Mouse (Mus musculus) forebrain, embryonic 12.5 days (tissue): Measurements from ENCODE around the gene Avil. TPM values are rescaled to one million over a fixed set of nuclear protein-coding genes. Genes with fewer than 3 reads are reported as not detected.

Experiments used
- ATAC-seq: fragments of 200-750 bp; cut with Nextera tagmentation; 2 replicates; pipeline ENCODE4 v1.8.0; 2017; ENCODE audit warnings: moderate TSS enrichment; ENCODE audit not compliant: low FRiP score
- H3K27ac ChIP-seq: fragments of 300-500 bp; sonication (generic); 2 replicates; pipeline ENCODE4 v1.5.1; 2016; ENCODE audit warnings: mild to moderate bottlenecking
- H3K27me3 ChIP-seq: fragments of 300-500 bp; sonication (generic); 2 replicates; pipeline ENCODE4 v1.6.1; 2016; ENCODE audit warnings: mild to moderate bottlenecking
- H3K36me3 ChIP-seq: fragments of 300-500 bp; sonication (generic); replicated peaks from 2 replicates; pipeline ENCODE4 v1.6.1; 2016; ENCODE audit warnings: mild to moderate bottlenecking
- H3K4me1 ChIP-seq: fragments of 300-500 bp; sonication (generic); 2 replicates; pipeline ENCODE4 v1.6.1; 2016
- H3K4me2 ChIP-seq: fragments of 300-500 bp; sonication (generic); 2 replicates; pipeline ENCODE4 v1.6.1; 2016; ENCODE audit warnings: mild to moderate bottlenecking, moderate library complexity
- H3K4me3 ChIP-seq: fragments of 300-500 bp; sonication (generic); replicated peaks from 2 replicates; pipeline ENCODE4 v1.5.1; 2016; ENCODE audit warnings: mild to moderate bottlenecking
- H3K9ac ChIP-seq: fragments of 300-500 bp; sonication (generic); 2 replicates; pipeline ENCODE4 v1.6.1; 2016; ENCODE audit warnings: mild to moderate bottlenecking
- H3K9me3 ChIP-seq: fragments of 300-500 bp; sonication (generic); 2 replicates; pipeline ENCODE4 v1.6.1; 2016
- WGBS: fragments of 180-500 bp; shearing (Covaris S2); methylation state at CpG from one replicate; pipeline ENCODE4 v1.1.7; 2016; 5-methylcytosine and 5-hydroxymethylcytosine counted together
- polyA plus RNA-seq: library from polyadenylated mRNA; unstranded; fragments of >200 nt; fragmentation: Nextera tagmentation; extraction: Ambion mirVana; gene quantifications from 2 replicates; pipeline ENCODE4 v1.2.1, GENCODE M21; 2016

Gene Avil
- polyA plus RNA-seq, 1 experiment from 2014 or later: not detected

DNA sequence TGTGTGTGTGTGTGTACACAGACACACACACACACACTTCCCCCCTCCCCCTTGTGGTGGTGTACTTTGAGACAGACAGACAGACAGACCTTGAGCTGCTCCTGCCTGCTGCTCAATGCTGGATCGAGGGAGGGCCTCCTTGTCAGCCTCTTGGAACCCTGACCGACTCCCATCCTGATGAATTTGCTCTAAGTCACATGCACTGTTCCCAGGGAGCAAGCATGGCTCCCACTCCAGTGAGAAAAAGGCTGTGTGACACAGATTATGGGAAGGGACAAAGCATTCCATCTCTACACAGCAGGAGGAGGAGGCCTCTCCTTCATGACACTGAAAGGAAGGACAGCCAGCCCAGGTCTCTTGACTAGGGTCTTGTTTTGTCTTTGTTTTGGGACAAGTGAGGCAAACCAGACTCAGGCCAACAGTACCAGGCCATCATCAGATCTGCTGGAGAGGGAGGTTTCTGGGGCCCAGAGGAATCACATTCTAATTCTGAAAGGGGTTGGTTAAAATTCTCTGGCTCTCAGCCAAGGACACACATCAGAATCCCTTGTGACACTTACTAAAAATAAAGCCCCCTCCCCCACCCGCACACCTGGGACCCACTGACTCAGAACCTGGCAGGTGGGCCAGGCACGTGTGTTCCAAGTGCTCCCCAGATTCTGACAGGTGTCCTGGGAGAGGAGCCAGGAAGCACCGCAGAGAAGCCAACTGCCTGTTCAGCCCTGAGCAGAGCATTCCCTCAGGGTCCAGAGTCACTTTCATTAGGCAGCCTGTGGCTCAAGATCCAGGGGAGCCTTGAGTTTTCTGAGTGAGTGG, 16.1 kb upstream of the Avil start:
- 53% methylated on average over 5 of the region's 5 CpGs for WGBS
- no peaks in the 10 kb centered on the region for H3K27me3 ChIP-seq
- no peak for ATAC-seq
- no peak overlapping the region for H3K4me3 ChIP-seq
- H3K9me3 ChIP-seq: no peaks in the 10 kb centered on the region
- H3K4me1 ChIP-seq: peaks cover 86% of the 10 kb centered on the region
- H3K36me3 ChIP-seq: no peaks in the 10 kb centered on the region
- peak overlapping the region; percentile 45; the same call in 1 of the 2 replicates for H3K9ac ChIP-seq
- H3K27ac ChIP-seq: peak overlapping the region; percentile 72
- H3K4me2 ChIP-seq: peak overlapping the region; percentile 30

DNA sequence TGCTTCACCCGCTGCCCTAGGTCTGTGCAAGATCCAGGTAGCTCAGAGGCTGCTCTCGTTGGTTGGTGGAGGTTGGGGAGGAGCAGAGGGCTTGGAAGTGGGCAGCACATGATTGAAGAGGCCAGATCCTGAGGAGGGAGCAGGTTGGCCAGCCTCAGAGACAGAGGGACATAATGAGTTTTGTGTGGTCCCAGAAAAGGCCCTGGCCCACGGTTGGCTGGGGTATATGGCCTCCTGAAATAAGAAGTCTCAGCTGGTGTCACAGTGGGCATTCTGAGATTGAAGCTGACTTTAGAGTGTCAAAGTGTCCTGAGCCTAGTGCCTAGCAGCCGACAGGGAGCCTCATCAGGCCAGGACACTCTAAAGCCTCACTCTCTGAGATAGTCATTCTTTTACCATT, 15.4 kb upstream of the Avil start:
- H3K9ac ChIP-seq: no peak overlapping the region
- no peaks in the 10 kb centered on the region for H3K27me3 ChIP-seq
- H3K4me1 ChIP-seq: peaks cover 84% of the 10 kb centered on the region
- H3K36me3 ChIP-seq: no peaks in the 10 kb centered on the region
- no peak for ATAC-seq
- H3K9me3 ChIP-seq: no peaks in the 10 kb centered on the region
- H3K4me3 ChIP-seq: no peak overlapping the region
- 84% methylated on average over 4 of the region's 4 CpGs for WGBS
- no peak overlapping the region for H3K4me2 ChIP-seq
- H3K27ac ChIP-seq: peak overlapping the region; percentile 43; the same call in 1 of the 2 replicates

- Histone ChIP-seq H3K9ac (no peak overlapping the region), H3K4me3 (no peak overlapping the region), H3K4me1 (peaks cover 82% of the 10 kb centered on the region), H3K27ac (no peak overlapping the region), H3K9me3 (no peaks in the 10 kb centered on the region), H3K4me2 (no peak overlapping the region), H3K36me3 (no peaks in the 10 kb centered on the region), H3K27me3 (no peaks in the 10 kb centered on the region)
- ATAC-seq: no peak
- WGBS: 95% methylated on average over 9 of the region's 9 CpGs
Observed at GRCm38 (mm10) chr10:126985579-126985978, 14.9 kb upstream of the Avil start.

- ATAC-seq: no peak
- H3K4me3 ChIP-seq: no peak overlapping the region
- no peaks in the 10 kb centered on the region for H3K27me3 ChIP-seq
- no peak overlapping the region for H3K9ac ChIP-seq
- no peaks in the 10 kb centered on the region for H3K9me3 ChIP-seq
- H3K4me1 ChIP-seq: peaks cover 72% of the 10 kb centered on the region
- peaks cover 5% of the 10 kb centered on the region for H3K36me3 ChIP-seq
- peak overlapping the region; percentile 38 for H3K27ac ChIP-seq
- H3K4me2 ChIP-seq: no peak overlapping the region
- WGBS: 63% methylated on average over 4 of the region's 4 CpGs
Observed at GRCm38 (mm10) chr10:126986541-126986961, 14.0 kb upstream of the Avil start.

- Histone ChIP-seq H3K4me1 (peaks cover 63% of the 10 kb centered on the region), H3K4me3 (no peak overlapping the region), H3K36me3 (peaks cover 13% of the 10 kb centered on the region), H3K4me2 (no peak overlapping the region), H3K27me3 (no peaks in the 10 kb centered on the region), H3K9ac (no peak overlapping the region), H3K27ac (peak overlapping the region; percentile 38; the same call in 1 of the 2 replicates), H3K9me3 (no peaks in the 10 kb centered on the region)
- 65% methylated on average over 8 of the region's 8 CpGs for WGBS
- ATAC-seq: no peak
Observed at GRCm38 (mm10) chr10:126987183-126988118, 13.1 kb upstream of the Avil start.

GRCm38 (mm10) chr10:126988513-126989165, 11.9 kb upstream of the Avil start:
- WGBS: 68% methylated on average over 5 of the region's 5 CpGs
- H3K4me2 ChIP-seq: no peak overlapping the region
- ATAC-seq: no peak
- H3K36me3 ChIP-seq: peaks cover 25% of the 10 kb centered on the region
- H3K27me3 ChIP-seq: no peaks in the 10 kb centered on the region
- H3K9me3 ChIP-seq: no peaks in the 10 kb centered on the region
- H3K4me1 ChIP-seq: peaks cover 52% of the 10 kb centered on the region
- H3K27ac ChIP-seq: peak overlapping the region; percentile 33; the same call in 1 of the 2 replicates
- H3K4me3 ChIP-seq: no peak overlapping the region
- H3K9ac ChIP-seq: no peak overlapping the region

GRCm38 (mm10) chr10:126990313-126991056, 10.0 kb upstream of the Avil start:
- Histone ChIP-seq H3K36me3 (peaks cover 43% of the 10 kb centered on the region), H3K4me1 (peaks cover 37% of the 10 kb centered on the region), H3K27me3 (no peaks in the 10 kb centered on the region), H3K4me2 (no peak overlapping the region), H3K9ac (no peak overlapping the region), H3K9me3 (no peaks in the 10 kb centered on the region), H3K4me3 (no peak overlapping the region), H3K27ac (0 out of 2 replicates have a peak overlapping the region, but pooled peaks have one; percentile 19)
- peak; percentile 72 for ATAC-seq
- 70% methylated on average over 7 of the region's 7 CpGs for WGBS

GRCm38 (mm10) chr10:126991676-126992075, 8.8 kb upstream of the Avil start:
- H3K4me1 ChIP-seq: peaks cover 26% of the 10 kb centered on the region
- H3K9me3 ChIP-seq: no peaks in the 10 kb centered on the region
- no peak overlapping the region for H3K4me3 ChIP-seq
- peaks cover 51% of the 10 kb centered on the region for H3K36me3 ChIP-seq
- H3K27ac ChIP-seq: no peak overlapping the region
- H3K4me2 ChIP-seq: no peak overlapping the region
- ATAC-seq: no peak
- WGBS: 85% methylated on average over 3 of the region's 3 CpGs
- H3K9ac ChIP-seq: no peak overlapping the region
- no peaks in the 10 kb centered on the region for H3K27me3 ChIP-seq

DNA sequence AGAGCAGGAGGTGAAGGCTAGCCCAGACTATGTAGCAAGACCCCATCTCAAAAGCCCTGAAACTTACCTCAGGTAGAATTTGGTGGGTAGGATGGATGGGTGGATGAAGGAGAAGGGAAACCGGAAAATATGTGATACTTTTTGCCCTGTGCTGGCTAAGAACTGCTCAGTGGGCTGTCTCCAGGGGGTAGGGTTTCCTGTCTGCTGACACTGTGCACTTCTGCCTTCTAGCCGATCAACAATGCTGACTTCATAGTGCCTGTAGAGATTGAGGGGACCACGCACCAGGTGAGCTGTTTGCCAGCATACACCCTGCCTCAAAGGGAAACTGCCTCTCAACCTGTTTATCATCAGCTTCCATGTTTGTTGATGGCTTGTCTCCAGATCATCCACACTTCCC, 6.9 kb upstream of the Avil start:
- H3K4me1 ChIP-seq: peaks cover 7% of the 10 kb centered on the region
- no peak overlapping the region for H3K9ac ChIP-seq
- H3K27ac ChIP-seq: no peak overlapping the region
- no peak overlapping the region for H3K4me3 ChIP-seq
- no peaks in the 10 kb centered on the region for H3K9me3 ChIP-seq
- WGBS: 94% methylated on average over 3 of the region's 3 CpGs
- no peak overlapping the region for H3K4me2 ChIP-seq
- peaks cover 67% of the 10 kb centered on the region for H3K36me3 ChIP-seq
- H3K27me3 ChIP-seq: no peaks in the 10 kb centered on the region
- no peak for ATAC-seq

GRCm38 (mm10) chr10:126997340-126998113, 3.0 kb upstream of the Avil start:
- no peaks in the 10 kb centered on the region for H3K9me3 ChIP-seq
- no peaks in the 10 kb centered on the region for H3K27me3 ChIP-seq
- H3K36me3 ChIP-seq: peaks cover 76% of the 10 kb centered on the region
- no peaks in the 10 kb centered on the region for H3K4me1 ChIP-seq
- ATAC-seq: no peak
- H3K27ac ChIP-seq: peak overlapping the region; percentile 32; the same call in 1 of the 2 replicates
- WGBS: 80% methylated on average over 13 of the region's 13 CpGs
- no peak overlapping the region for H3K9ac ChIP-seq
- H3K4me2 ChIP-seq: no peak overlapping the region
- no peak overlapping the region for H3K4me3 ChIP-seq

DNA sequence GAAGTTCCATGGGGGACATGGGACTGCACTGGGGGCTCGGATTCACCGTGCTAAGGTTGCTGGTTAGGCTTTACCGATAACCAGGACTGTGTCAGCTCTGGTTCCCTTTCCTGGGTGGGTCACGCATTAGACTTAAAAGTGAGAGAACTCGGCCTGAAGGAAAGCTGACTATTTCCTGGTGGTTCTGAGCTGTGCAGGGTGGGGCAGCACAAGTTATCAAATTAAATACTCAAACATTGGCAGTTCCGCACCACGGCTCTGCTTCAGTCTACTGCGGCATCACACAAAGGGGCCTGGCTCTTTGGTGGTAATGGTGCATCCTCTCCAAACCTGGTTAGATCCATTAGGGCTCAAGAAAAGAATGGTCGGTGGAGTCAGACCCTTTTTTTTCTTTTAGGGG, 788 bp downstream of the Avil start:
- no peaks in the 10 kb centered on the region for H3K4me1 ChIP-seq
- peaks cover 39% of the 10 kb centered on the region for H3K36me3 ChIP-seq
- 0 out of 2 replicates have a peak overlapping the region, but pooled peaks have one; percentile 19 for H3K27ac ChIP-seq
- H3K4me3 ChIP-seq: no peak overlapping the region
- no peak overlapping the region for H3K4me2 ChIP-seq
- no peaks in the 10 kb centered on the region for H3K27me3 ChIP-seq
- H3K9ac ChIP-seq: no peak overlapping the region
- no peak for ATAC-seq
- WGBS: 92% methylated on average over 9 of the region's 9 CpGs
- no peaks in the 10 kb centered on the region for H3K9me3 ChIP-seq
